In genomic region chrX:41735646-41736045, GRCm38 (mm10) we compare ENCODE assay signal across 28 mouse cellular contexts.
"Had no signal": no experiment of that assay in that cellular context is flagged by ENCODE, and none has a peak within 500 bp of the region (broad histone marks: within the 10 kb centered on the region; RNA-seq: fewer than 3 reads in every experiment).

No protein-coding gene starts in this region.

- H3K27me3 ChIP-seq: hindbrain, embryonic 12.5 days; intestine, embryonic 15.5 days; kidney, embryonic 15.5 days; limb, embryonic 12.5 days; liver, embryonic 13.5 days; liver, embryonic 15.5 days had no signal

- ATAC-seq: hindbrain, embryonic 16.5 days; inflammation-experienced regulatory T-cells, adult 6 months; intestine, embryonic 15.5 days; intestine, postnatal 0 days; liver, postnatal 0 days had no signal

- H3K9me3 ChIP-seq: hindbrain, embryonic 10.5 days; hindbrain, embryonic 12.5 days; intestine, embryonic 15.5 days; kidney, embryonic 15.5 days; limb, embryonic 10.5 days; limb, embryonic 12.5 days; liver, embryonic 13.5 days; liver, embryonic 15.5 days had no signal

- H3K4me3 ChIP-seq: gastrocnemius, adult 2 months; hindbrain, embryonic 10.5 days; hindbrain, embryonic 12.5 days; intestine, embryonic 15.5 days; kidney, embryonic 15.5 days; left cerebral cortex, adult 2 months; limb, embryonic 10.5 days; limb, embryonic 12.5 days; liver, embryonic 13.5 days; liver, embryonic 15.5 days had no signal

- H3K4me1 ChIP-seq: hindbrain, embryonic 10.5 days; hindbrain, embryonic 12.5 days; intestine, embryonic 15.5 days; kidney, embryonic 15.5 days; limb, embryonic 10.5 days; limb, embryonic 12.5 days; liver, embryonic 13.5 days; liver, embryonic 15.5 days had no signal

- H3K4me2 ChIP-seq: heart, embryonic 11.5 days; hindbrain, embryonic 12.5 days; hindbrain, embryonic 14.5 days; intestine, embryonic 15.5 days; kidney, embryonic 15.5 days; limb, embryonic 12.5 days; liver, embryonic 11.5 days; liver, embryonic 13.5 days; liver, embryonic 15.5 days had no signal

- DNase-seq: gastrocnemius, adult 2 months; gastrocnemius, postnatal 10 days; gastrocnemius, postnatal 25 days; heart, adult 18-20 months; heart, postnatal 10 days; heart, postnatal 4 days; kidney, adult 18-20 months; kidney, adult 9 months; kidney, postnatal 14 days; kidney, postnatal 36 days; liver; liver, embryonic 13.5 days; liver, postnatal 0 days had no signal

- H3K9ac ChIP-seq: hindbrain, embryonic 12.5 days; hindbrain, embryonic 14.5 days; intestine, embryonic 15.5 days; kidney, embryonic 15.5 days; limb, embryonic 12.5 days; liver, embryonic 13.5 days; liver, embryonic 15.5 days; liver, postnatal 0 days had no signal

- H3K27ac ChIP-seq: gastrocnemius, adult 2 months; hindbrain, embryonic 10.5 days; hindbrain, embryonic 12.5 days; hindbrain, embryonic 14.5 days; intestine, embryonic 15.5 days; kidney, embryonic 15.5 days; kidney, postnatal 0 days; left cerebral cortex, adult 2 months; limb, embryonic 10.5 days; limb, embryonic 12.5 days; liver, embryonic 13.5 days; liver, embryonic 15.5 days had no signal

- H3K36me3 ChIP-seq: hindbrain, embryonic 10.5 days; hindbrain, embryonic 12.5 days; intestine, embryonic 15.5 days; kidney, embryonic 15.5 days; limb, embryonic 10.5 days; limb, embryonic 12.5 days; liver, embryonic 13.5 days; liver, embryonic 15.5 days had no signal
